Mouse (Mus musculus): ENCODE results near the gene 9130023H24Rik. TPM values are rescaled to one million over a fixed set of nuclear protein-coding genes. Genes with fewer than 3 reads are reported as not detected.

The 9130023H24Rik gene
- polyA plus RNA-seq, 1 experiment: 0.97 TPM

- Histone ChIP-seq H3K27me3 (replicated peaks) (peaks cover 43% of the 10 kb centered on the region), H3K9me3 (no peaks in the 10 kb centered on the region), H3K4me3 (replicated peaks) (no peak overlapping the region), H3K4me1 (no peaks in the 10 kb centered on the region; the same call in 1 of the 2 replicates), H3K36me3 (replicated peaks; ENCODE audit: low read length) (peaks cover 24% of the 10 kb centered on the region)
- no peak for TF ChIP-seq GATA1 (IDR thresholded peaks at IDR 0.05; ENCODE audit: borderline replicate concordance, low read length)
- TF ChIP-seq FLI1 (IDR thresholded peaks at IDR 0.05; ENCODE audit: low read length): no peak
These were observed 29.6 kb upstream of the 9130023H24Rik start for GRCm38 (mm10) chr7:128267391-128267790.

DNA sequence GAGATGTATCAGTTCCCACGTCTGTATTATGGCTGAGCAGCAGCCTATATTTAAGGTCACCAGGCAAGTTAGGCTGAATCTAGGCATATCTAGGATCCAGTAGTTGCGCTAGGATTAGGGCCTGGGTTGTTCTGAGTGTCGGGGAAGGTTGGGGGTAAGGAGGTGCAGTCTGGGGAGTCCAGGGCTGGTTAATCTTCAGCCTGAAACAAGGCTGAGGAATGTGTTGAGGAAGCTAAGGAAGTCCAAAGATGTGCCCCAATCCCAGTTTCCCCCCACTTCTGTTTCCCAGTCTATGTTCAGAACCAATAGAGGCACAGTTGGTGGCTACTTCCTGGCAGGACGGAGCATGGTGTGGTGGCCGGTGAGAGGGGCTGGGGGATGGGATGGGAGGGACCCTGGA lies 28.2 kb upstream of the 9130023H24Rik start:
- Histone ChIP-seq H3K27me3 (replicated peaks) (peaks cover 43% of the 10 kb centered on the region), H3K9me3 (no peaks in the 10 kb centered on the region)
- TF ChIP-seq FLI1 (IDR thresholded peaks at IDR 0.05; ENCODE audit: low read length) (no peak), GATA1 (IDR thresholded peaks at IDR 0.05; ENCODE audit: borderline replicate concordance, low read length) (no peak)

GRCm38 (mm10) chr7:128265411-128265810 lies 27.6 kb upstream of the 9130023H24Rik start, which contains the start of gene Slc5a2:
Gene Slc5a2 (plus strand): TSS chr7:128265657.
- no peak for TF ChIP-seq GATA1 (IDR thresholded peaks at IDR 0.05; ENCODE audit: borderline replicate concordance, low read length)
- TF ChIP-seq FLI1 (IDR thresholded peaks at IDR 0.05; ENCODE audit: low read length): no peak
- no peaks in the 10 kb centered on the region; the same call in 1 of the 2 replicates for H3K4me1 ChIP-seq
- H3K36me3 ChIP-seq (replicated peaks; ENCODE audit: low read length): peaks cover 4% of the 10 kb centered on the region
- peaks cover 47% of the 10 kb centered on the region for H3K27me3 ChIP-seq (replicated peaks)
- no peak within 1 kb of the TSS for H3K4me3 ChIP-seq (replicated peaks)
- no peaks in the 10 kb centered on the region for H3K9me3 ChIP-seq

More for the DNA sequence above, 28.2 kb upstream of the 9130023H24Rik start:
- peaks cover 11% of the 10 kb centered on the region for H3K36me3 ChIP-seq (replicated peaks; ENCODE audit: low read length)
- no peak overlapping the region for H3K4me3 ChIP-seq (replicated peaks)
- H3K4me1 ChIP-seq: no peaks in the 10 kb centered on the region; the same call in 1 of the 2 replicates

- peaks cover 53% of the 10 kb centered on the region for H3K27me3 ChIP-seq (replicated peaks)
- peaks cover 7% of the 10 kb centered on the region for H3K4me1 ChIP-seq
- no peaks in the 10 kb centered on the region for H3K9me3 ChIP-seq
- TF ChIP-seq FLI1 (IDR thresholded peaks at IDR 0.05; ENCODE audit: low read length) (no peak), GATA1 (IDR thresholded peaks at IDR 0.05; ENCODE audit: borderline replicate concordance, low read length) (no peak)
- H3K36me3 ChIP-seq (replicated peaks; ENCODE audit: low read length): peaks cover 12% of the 10 kb centered on the region
- H3K4me3 ChIP-seq (replicated peaks): no peak overlapping the region
These were observed 19.0 kb upstream of the 9130023H24Rik start for GRCm38 (mm10) chr7:128256783-128257334.

GRCm38 (mm10) chr7:128255757-128256156 lies 17.9 kb upstream of the 9130023H24Rik start:
- Histone ChIP-seq H3K36me3 (replicated peaks; ENCODE audit: low read length) (peaks cover 12% of the 10 kb centered on the region), H3K4me1 (peaks cover 7% of the 10 kb centered on the region), H3K27me3 (replicated peaks) (peaks cover 56% of the 10 kb centered on the region), H3K9me3 (no peaks in the 10 kb centered on the region), H3K4me3 (replicated peaks) (no peak overlapping the region)
- TF ChIP-seq GATA1 (IDR thresholded peaks at IDR 0.05; ENCODE audit: borderline replicate concordance, low read length) (no peak), FLI1 (IDR thresholded peaks at IDR 0.05; ENCODE audit: low read length) (no peak)

GRCm38 (mm10) chr7:128254978-128255377 lies 17.1 kb upstream of the 9130023H24Rik start:
- Histone ChIP-seq H3K4me1 (peaks cover 7% of the 10 kb centered on the region), H3K36me3 (replicated peaks; ENCODE audit: low read length) (peaks cover 13% of the 10 kb centered on the region), H3K27me3 (replicated peaks) (peaks cover 52% of the 10 kb centered on the region), H3K4me3 (replicated peaks) (no peak overlapping the region), H3K9me3 (no peaks in the 10 kb centered on the region)
- no peak for TF ChIP-seq GATA1 (IDR thresholded peaks at IDR 0.05; ENCODE audit: borderline replicate concordance, low read length)
- no peak for TF ChIP-seq FLI1 (IDR thresholded peaks at IDR 0.05; ENCODE audit: low read length)

DNA sequence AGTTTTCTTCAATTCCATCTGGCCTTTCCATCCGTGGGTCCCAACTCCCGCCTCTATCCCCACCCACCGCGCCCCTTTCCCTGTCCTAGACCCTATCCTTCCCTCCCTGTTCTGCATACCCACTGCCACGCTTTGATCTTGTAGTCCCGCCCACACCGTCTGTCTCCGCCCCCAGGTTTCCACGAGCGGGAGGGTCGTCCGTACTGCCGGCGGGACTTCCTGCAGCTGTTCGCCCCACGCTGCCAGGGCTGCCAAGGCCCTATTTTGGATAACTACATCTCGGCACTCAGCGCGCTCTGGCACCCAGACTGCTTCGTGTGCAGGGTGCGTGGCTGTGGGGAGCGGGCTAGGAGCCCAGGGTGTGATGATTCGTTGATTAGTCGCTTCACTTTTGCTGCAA lies 14.8 kb upstream of the 9130023H24Rik start:
- Histone ChIP-seq H3K4me3 (replicated peaks) (peak overlapping the region; percentile 50), H3K4me1 (peaks cover 14% of the 10 kb centered on the region), H3K9me3 (no peaks in the 10 kb centered on the region), H3K27me3 (replicated peaks) (peaks cover 57% of the 10 kb centered on the region), H3K36me3 (replicated peaks; ENCODE audit: low read length) (peaks cover 18% of the 10 kb centered on the region)
- TF ChIP-seq GATA1 (IDR thresholded peaks at IDR 0.05; ENCODE audit: borderline replicate concordance, low read length) (no peak), FLI1 (IDR thresholded peaks at IDR 0.05; ENCODE audit: low read length) (no peak)

DNA sequence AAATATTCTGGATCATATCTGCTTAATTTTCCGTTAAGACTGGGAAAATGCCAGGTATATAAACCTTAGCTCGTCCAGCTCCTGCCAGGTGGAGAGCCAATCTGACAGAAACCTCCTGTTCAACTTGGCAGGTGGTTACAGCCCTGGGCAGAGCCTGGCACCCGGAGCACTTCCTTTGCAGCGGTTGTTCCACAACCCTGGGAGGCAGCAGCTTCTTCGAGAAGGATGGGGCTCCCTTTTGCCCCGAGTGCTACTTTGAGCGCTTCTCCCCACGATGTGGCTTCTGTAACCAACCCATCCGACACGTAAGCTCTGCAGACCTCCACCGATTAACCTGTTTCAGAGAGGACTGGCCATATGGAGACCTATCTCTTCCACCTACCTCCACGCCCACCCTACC lies 14.1 kb upstream of the 9130023H24Rik start:
- no peak overlapping the region for H3K4me3 ChIP-seq (replicated peaks)
- no peaks in the 10 kb centered on the region for H3K9me3 ChIP-seq
- no peak for TF ChIP-seq FLI1 (IDR thresholded peaks at IDR 0.05; ENCODE audit: low read length)
- no peak for TF ChIP-seq GATA1 (IDR thresholded peaks at IDR 0.05; ENCODE audit: borderline replicate concordance, low read length)
- H3K4me1 ChIP-seq: peaks cover 20% of the 10 kb centered on the region
- peaks cover 18% of the 10 kb centered on the region for H3K36me3 ChIP-seq (replicated peaks; ENCODE audit: low read length)
- peaks cover 54% of the 10 kb centered on the region for H3K27me3 ChIP-seq (replicated peaks)

GRCm38 (mm10) chr7:128249998-128250397 lies 12.2 kb upstream of the 9130023H24Rik start:
- Histone ChIP-seq H3K9me3 (no peaks in the 10 kb centered on the region), H3K36me3 (replicated peaks; ENCODE audit: low read length) (peaks cover 27% of the 10 kb centered on the region), H3K4me1 (peaks cover 26% of the 10 kb centered on the region), H3K4me3 (replicated peaks) (no peak overlapping the region), H3K27me3 (replicated peaks) (peaks cover 45% of the 10 kb centered on the region)
- no peak for TF ChIP-seq GATA1 (IDR thresholded peaks at IDR 0.05; ENCODE audit: borderline replicate concordance, low read length)
- TF ChIP-seq FLI1 (IDR thresholded peaks at IDR 0.05; ENCODE audit: low read length): no peak

DNA sequence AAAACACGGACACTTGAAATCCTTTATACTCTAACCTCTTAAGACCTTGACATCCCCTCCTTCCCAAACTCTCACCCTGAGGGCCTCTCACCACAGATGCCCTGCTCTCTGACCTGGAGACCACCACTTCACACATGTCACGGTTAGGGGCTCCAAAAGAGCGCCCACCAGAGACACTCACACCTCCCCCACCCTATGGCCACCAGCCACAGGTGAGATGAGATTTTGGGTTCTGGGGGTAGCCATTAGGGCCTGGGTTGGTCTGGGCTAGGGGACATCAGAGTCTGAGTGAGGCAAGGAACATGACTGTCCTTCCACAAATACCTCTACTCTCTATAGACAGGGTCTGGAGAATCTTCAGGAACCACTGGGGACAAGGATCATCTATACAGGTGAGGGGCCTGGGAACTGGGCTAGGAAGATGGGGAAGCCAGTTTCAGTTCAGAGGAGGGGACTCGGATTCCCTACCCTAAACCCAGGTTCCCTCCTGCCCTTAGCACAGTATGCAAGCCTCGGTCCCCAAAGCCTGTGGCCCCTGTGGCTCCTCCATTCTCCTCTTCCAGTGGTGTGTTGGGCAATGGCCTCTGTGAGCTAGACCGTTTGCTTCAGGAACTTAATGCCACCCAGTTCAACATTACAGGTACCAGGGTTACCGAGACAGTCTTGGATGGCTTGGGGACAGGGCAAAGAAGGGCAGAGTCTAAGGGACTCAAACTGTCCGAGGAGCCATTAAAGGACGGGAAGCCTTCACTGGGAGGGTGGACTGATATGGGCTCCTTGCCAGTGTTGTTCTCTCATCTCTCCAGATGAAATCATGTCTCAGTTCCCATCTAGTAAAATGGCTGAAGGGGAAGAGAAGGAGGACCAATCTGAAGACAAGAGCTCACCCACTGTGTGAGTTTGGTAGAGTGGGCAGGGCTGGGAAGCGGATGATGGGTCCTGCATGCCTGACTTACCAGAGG lies 10.5 kb upstream of the 9130023H24Rik start:
- no peak for TF ChIP-seq FLI1 (IDR thresholded peaks at IDR 0.05; ENCODE audit: low read length)
- no peak for TF ChIP-seq GATA1 (IDR thresholded peaks at IDR 0.05; ENCODE audit: borderline replicate concordance, low read length)
- H3K36me3 ChIP-seq (replicated peaks; ENCODE audit: low read length): peaks cover 41% of the 10 kb centered on the region
- peaks cover 37% of the 10 kb centered on the region for H3K27me3 ChIP-seq (replicated peaks)
- H3K9me3 ChIP-seq: no peaks in the 10 kb centered on the region
- no peak overlapping the region for H3K4me3 ChIP-seq (replicated peaks)
- H3K4me1 ChIP-seq: peaks cover 26% of the 10 kb centered on the region

Measured in megakaryocyte, embryonic 14.5 days (primary cell).